Mouse (Mus musculus): Measurements from ENCODE around the gene Wfdc1. TPM values are rescaled to one million over a fixed set of nuclear protein-coding genes. Genes with fewer than 3 reads are reported as not detected.

Gene Wfdc1
- polyA plus RNA-seq, 1 experiment: not detected

- no peak overlapping the region for H3K27ac ChIP-seq (ENCODE audit: insufficient read depth, low read length)
- TF ChIP-seq POLR2A (IDR thresholded peaks at IDR 0.05; ENCODE audit: low read depth, low read length): no peak
- TF ChIP-seq CTCF (IDR thresholded peaks at IDR 0.05; ENCODE audit: borderline replicate concordance, insufficient read depth, low read length): no peak
- H3K4me3 ChIP-seq (ENCODE audit: insufficient read depth, low read length): no peak overlapping the region
- peaks cover 9% of the 10 kb centered on the region for H3K4me1 ChIP-seq (ENCODE audit: control insufficient read depth, insufficient read depth, low read length)
Measured at GRCm38 (mm10) chr8:119707146-119707545, 41.0 kb downstream of the Wfdc1 start.

DNA sequence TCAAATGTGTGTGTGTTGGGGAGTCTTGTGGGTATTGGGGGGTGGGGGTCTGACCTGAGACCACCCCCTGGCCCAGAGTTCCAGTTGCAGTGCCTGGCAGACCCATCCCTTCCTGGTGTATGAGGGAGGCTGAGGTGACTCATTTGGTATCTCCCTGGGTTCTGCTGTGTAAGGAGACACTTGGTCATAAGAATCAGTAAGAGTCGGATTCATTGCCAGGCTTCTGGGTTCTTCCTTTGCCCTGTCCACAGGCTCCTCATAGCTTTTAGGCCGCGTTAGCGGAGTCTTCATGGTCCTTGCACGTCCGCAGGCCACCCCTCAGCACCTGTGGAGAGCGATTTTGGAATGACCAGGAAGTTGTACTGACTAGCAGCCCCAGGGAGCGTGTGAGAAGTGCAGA lies 42.3 kb downstream of the Wfdc1 start:
- Histone ChIP-seq H3K4me1 (ENCODE audit: control insufficient read depth, insufficient read depth, low read length) (peaks cover 14% of the 10 kb centered on the region), H3K27ac (ENCODE audit: insufficient read depth, low read length) (0 out of 2 replicates have a peak overlapping the region, but pooled peaks have one; percentile 2), H3K4me3 (ENCODE audit: insufficient read depth, low read length) (no peak overlapping the region)
- TF ChIP-seq POLR2A (IDR thresholded peaks at IDR 0.05; ENCODE audit: low read depth, low read length) (no peak), CTCF (IDR thresholded peaks at IDR 0.05; ENCODE audit: borderline replicate concordance, insufficient read depth, low read length) (no peak)

DNA sequence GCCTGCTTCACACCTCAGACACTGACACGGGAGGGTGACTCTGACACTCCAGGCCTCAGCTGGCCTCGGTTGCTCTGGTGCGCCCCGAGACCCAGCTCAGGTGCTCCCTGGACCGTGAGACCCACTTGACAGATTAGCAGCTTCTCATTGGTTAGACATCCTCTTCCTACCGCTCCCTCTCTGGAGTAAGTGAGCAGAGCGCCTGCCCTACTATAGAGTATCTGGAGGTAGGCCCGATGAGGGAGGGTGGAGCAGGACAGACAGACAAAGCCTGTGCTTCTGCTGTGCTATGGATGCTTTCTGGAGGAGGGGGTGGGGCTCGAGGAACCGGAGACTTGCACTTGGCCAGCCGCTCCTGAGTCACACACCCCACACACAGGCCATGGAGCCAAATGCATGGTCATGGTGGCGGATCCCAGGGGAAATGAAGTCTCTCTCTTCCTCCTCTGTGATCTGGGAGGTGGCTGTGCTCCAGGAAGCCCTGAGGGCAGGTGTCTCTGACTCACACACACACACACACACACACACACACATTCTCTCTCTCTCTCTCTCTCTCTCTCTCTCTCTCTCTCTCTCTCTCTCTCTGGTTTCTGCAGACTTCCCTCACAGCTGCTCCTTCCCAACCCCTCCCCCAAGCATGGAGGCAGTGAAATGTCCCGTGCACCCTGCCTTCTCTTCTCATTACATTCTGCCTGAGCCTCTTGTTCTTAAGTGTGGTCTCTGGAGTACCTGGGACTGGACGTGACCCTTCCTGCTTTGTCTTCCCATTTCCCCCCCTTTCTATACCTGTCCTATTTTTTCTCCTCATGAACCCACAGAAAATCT lies 42.9 kb downstream of the Wfdc1 start:
- no peak for TF ChIP-seq CTCF (IDR thresholded peaks at IDR 0.05; ENCODE audit: borderline replicate concordance, insufficient read depth, low read length)
- no peak for TF ChIP-seq POLR2A (IDR thresholded peaks at IDR 0.05; ENCODE audit: low read depth, low read length)
- Histone ChIP-seq H3K4me3 (ENCODE audit: insufficient read depth, low read length) (no peak overlapping the region), H3K27ac (ENCODE audit: insufficient read depth, low read length) (0 out of 2 replicates have a peak overlapping the region, but pooled peaks have one; percentile 16), H3K4me1 (ENCODE audit: control insufficient read depth, insufficient read depth, low read length) (peaks cover 14% of the 10 kb centered on the region)

GRCm38 (mm10) chr8:119709703-119710093 lies 43.5 kb downstream of the Wfdc1 start:
- H3K4me3 ChIP-seq (ENCODE audit: insufficient read depth, low read length): no peak overlapping the region
- H3K27ac ChIP-seq (ENCODE audit: insufficient read depth, low read length): 0 out of 2 replicates have a peak overlapping the region, but pooled peaks have one; percentile 16
- peaks cover 14% of the 10 kb centered on the region for H3K4me1 ChIP-seq (ENCODE audit: control insufficient read depth, insufficient read depth, low read length)
- TF ChIP-seq CTCF (IDR thresholded peaks at IDR 0.05; ENCODE audit: borderline replicate concordance, insufficient read depth, low read length): no peak
- TF ChIP-seq POLR2A (IDR thresholded peaks at IDR 0.05; ENCODE audit: low read depth, low read length): no peak

- TF ChIP-seq POLR2A (IDR thresholded peaks at IDR 0.05; ENCODE audit: low read depth, low read length) (0 out of 2 replicates have a peak, but pooled peaks have one; percentile 27), CTCF (IDR thresholded peaks at IDR 0.05; ENCODE audit: borderline replicate concordance, insufficient read depth, low read length) (no peak)
- Histone ChIP-seq H3K4me3 (ENCODE audit: insufficient read depth, low read length) (no peak overlapping the region), H3K27ac (ENCODE audit: insufficient read depth, low read length) (no peak overlapping the region), H3K4me1 (ENCODE audit: control insufficient read depth, insufficient read depth, low read length) (peaks cover 20% of the 10 kb centered on the region)
Measured at GRCm38 (mm10) chr8:119712226-119712625, 46.1 kb downstream of the Wfdc1 start.

GRCm38 (mm10) chr8:119713421-119713820 lies 47.3 kb downstream of the Wfdc1 start:
- Histone ChIP-seq H3K4me1 (ENCODE audit: control insufficient read depth, insufficient read depth, low read length) (peaks cover 20% of the 10 kb centered on the region), H3K4me3 (ENCODE audit: insufficient read depth, low read length) (no peak overlapping the region), H3K27ac (ENCODE audit: insufficient read depth, low read length) (no peak overlapping the region)
- TF ChIP-seq CTCF (IDR thresholded peaks at IDR 0.05; ENCODE audit: borderline replicate concordance, insufficient read depth, low read length) (no peak), POLR2A (IDR thresholded peaks at IDR 0.05; ENCODE audit: low read depth, low read length) (no peak)

GRCm38 (mm10) chr8:119715221-119715620 lies 49.1 kb downstream of the Wfdc1 start:
- peaks cover 15% of the 10 kb centered on the region for H3K4me1 ChIP-seq (ENCODE audit: control insufficient read depth, insufficient read depth, low read length)
- TF ChIP-seq CTCF (IDR thresholded peaks at IDR 0.05; ENCODE audit: borderline replicate concordance, insufficient read depth, low read length): no peak
- TF ChIP-seq POLR2A (IDR thresholded peaks at IDR 0.05; ENCODE audit: low read depth, low read length): no peak

GRCm38 (mm10) chr8:119716730-119717299 lies 50.6 kb downstream of the Wfdc1 start:
- no peak for TF ChIP-seq CTCF (IDR thresholded peaks at IDR 0.05; ENCODE audit: borderline replicate concordance, insufficient read depth, low read length)
- TF ChIP-seq POLR2A (IDR thresholded peaks at IDR 0.05; ENCODE audit: low read depth, low read length): no peak
- Histone ChIP-seq H3K27ac (ENCODE audit: insufficient read depth, low read length) (no peak overlapping the region), H3K4me1 (ENCODE audit: control insufficient read depth, insufficient read depth, low read length) (peaks cover 14% of the 10 kb centered on the region), H3K4me3 (ENCODE audit: insufficient read depth, low read length) (no peak overlapping the region)

More at GRCm38 (mm10) chr8:119715221-119715620, 49.1 kb downstream of the Wfdc1 start:
- Histone ChIP-seq H3K27ac (ENCODE audit: insufficient read depth, low read length) (no peak overlapping the region), H3K4me3 (ENCODE audit: insufficient read depth, low read length) (no peak overlapping the region)

DNA sequence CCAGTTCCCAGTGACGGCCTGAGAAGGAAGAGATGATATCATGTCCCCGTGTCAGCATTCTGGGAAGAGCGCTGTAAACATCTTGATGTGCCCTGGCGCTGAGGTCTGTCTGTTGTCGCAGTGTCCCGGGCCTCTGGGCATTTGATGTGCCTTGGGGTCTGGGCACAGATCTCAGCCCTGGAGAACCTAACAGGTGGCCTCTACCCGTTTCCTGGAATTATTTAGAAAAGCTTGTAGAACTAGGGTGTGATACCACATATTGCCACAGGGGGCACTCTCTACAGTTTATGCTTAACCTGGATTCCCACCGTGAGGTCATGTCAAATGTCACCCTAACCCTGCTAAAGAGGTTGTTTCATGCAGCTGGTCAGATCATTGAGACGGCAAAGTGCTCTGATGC lies 51.6 kb downstream of the Wfdc1 start:
- TF ChIP-seq POLR2A (IDR thresholded peaks at IDR 0.05; ENCODE audit: low read depth, low read length): no peak
- TF ChIP-seq CTCF (IDR thresholded peaks at IDR 0.05; ENCODE audit: borderline replicate concordance, insufficient read depth, low read length): no peak
- no peak overlapping the region for H3K27ac ChIP-seq (ENCODE audit: insufficient read depth, low read length)
- H3K4me1 ChIP-seq (ENCODE audit: control insufficient read depth, insufficient read depth, low read length): peaks cover 7% of the 10 kb centered on the region; the same call in 1 of the 2 replicates
- H3K4me3 ChIP-seq (ENCODE audit: insufficient read depth, low read length): no peak overlapping the region

- no peak for TF ChIP-seq CTCF (IDR thresholded peaks at IDR 0.05; ENCODE audit: borderline replicate concordance, insufficient read depth, low read length)
- no peak for TF ChIP-seq POLR2A (IDR thresholded peaks at IDR 0.05; ENCODE audit: low read depth, low read length)
- Histone ChIP-seq H3K4me3 (ENCODE audit: insufficient read depth, low read length) (no peak overlapping the region), H3K27ac (ENCODE audit: insufficient read depth, low read length) (no peak overlapping the region), H3K4me1 (ENCODE audit: control insufficient read depth, insufficient read depth, low read length) (peaks cover 6% of the 10 kb centered on the region; the same call in 1 of the 2 replicates)
Measured at GRCm38 (mm10) chr8:119719011-119719501, 52.9 kb downstream of the Wfdc1 start.

Measured in embryonic fibroblast, embryonic 13.5 days (primary cell).